Mouse (Mus musculus) spleen, adult 2 months (tissue): Measurements from ENCODE around the gene Wnt11.

Source experiments
- CTCF ChIP-seq: fragments of 200-500 bp; IDR thresholded peaks from 2 replicates; pipeline ENCODE4 v1.5.1; 2011; ENCODE audit warnings: mild to moderate bottlenecking, inconsistent platforms; ENCODE audit not compliant: insufficient read depth, insufficient read length, insufficient replicate concordance; ENCODE audit errors: extremely low read depth
- POLR2A ChIP-seq: fragments of 200-500 bp; IDR thresholded peaks from 2 replicates; pipeline ENCODE4 v1.6.1; 2011; ENCODE audit warnings: low read depth, low read length, inconsistent platforms

DNA sequence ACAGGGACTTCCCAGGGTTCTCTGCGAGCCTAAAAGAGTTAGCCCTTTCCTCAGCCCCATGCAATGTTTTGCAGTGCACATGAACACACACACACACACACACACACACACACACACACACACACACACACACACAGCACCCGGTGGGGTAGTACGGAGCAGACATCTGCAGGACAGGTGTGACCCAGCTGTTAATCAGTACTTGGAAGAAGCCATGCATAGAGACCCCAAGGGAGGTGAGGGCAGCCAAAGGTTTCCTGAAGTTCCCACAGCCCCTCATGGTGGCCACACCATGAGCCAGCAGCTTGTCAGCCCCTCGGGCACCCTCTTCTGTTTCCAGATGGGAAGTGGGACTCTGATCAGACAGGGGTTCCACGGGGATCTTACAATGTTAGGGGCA is 28.1 kb downstream of the Wnt11 start:
- TF ChIP-seq CTCF (no peak), POLR2A (no peak)
